In genomic region chr2:133793293-133793692, GRCm38 (mm10) we compare ENCODE assay signal across 8 mouse cellular contexts.
DNase-seq lines count a peak whose midpoint lies in the region; ATAC-seq and TF ChIP-seq lines count a peak whose summit lies in the region.

No protein-coding gene starts in this region.

- no peaks in the 10 kb centered on the region for H3K9me3 ChIP-seq in intestine, postnatal 0 days (ENCODE audit: control insufficient read depth)
- no peaks in the 10 kb centered on the region for H3K9me3 ChIP-seq in intestine, embryonic 15.5 days
- no peaks in the 10 kb centered on the region for H3K9me3 ChIP-seq in forebrain, embryonic 16.5 days (ENCODE audit: control insufficient read depth, low read length)
- no peaks in the 10 kb centered on the region for H3K9me3 ChIP-seq in neural tube, embryonic 15.5 days (replicated peaks)

- H3K4me1 ChIP-seq in intestine, postnatal 0 days (replicated peaks; ENCODE audit: control insufficient read depth, insufficient read depth, low read length): no peaks in the 10 kb centered on the region
- no peaks in the 10 kb centered on the region for H3K4me1 ChIP-seq in intestine, embryonic 15.5 days (replicated peaks)
- no peaks in the 10 kb centered on the region for H3K4me1 ChIP-seq in forebrain, embryonic 16.5 days (replicated peaks; ENCODE audit: control insufficient read depth, insufficient read depth, low read length)
- no peaks in the 10 kb centered on the region for H3K4me1 ChIP-seq in neural tube, embryonic 15.5 days

- no peaks in the 10 kb centered on the region for H3K36me3 ChIP-seq in intestine, postnatal 0 days (ENCODE audit: control insufficient read depth, insufficient read depth)
- no peaks in the 10 kb centered on the region for H3K36me3 ChIP-seq in intestine, embryonic 15.5 days
- H3K36me3 ChIP-seq in forebrain, embryonic 16.5 days (ENCODE audit: control insufficient read depth, insufficient read depth): no peaks in the 10 kb centered on the region
- H3K36me3 ChIP-seq in neural tube, embryonic 15.5 days: no peaks in the 10 kb centered on the region

- H3K4me3 ChIP-seq in intestine, postnatal 0 days (ENCODE audit: low read depth, low read length): no peak overlapping the region
- H3K4me3 ChIP-seq in intestine, embryonic 15.5 days (replicated peaks): no peak overlapping the region
- H3K4me3 ChIP-seq in forebrain, embryonic 16.5 days (replicated peaks; ENCODE audit: low read length): no peak overlapping the region
- no peak overlapping the region for H3K4me3 ChIP-seq in neural tube, embryonic 15.5 days (replicated peaks)

- no peak for ATAC-seq in intestine, postnatal 0 days
- no peak for ATAC-seq in intestine, embryonic 15.5 days
- ATAC-seq in forebrain, embryonic 16.5 days: no peak
- ATAC-seq in neural tube, embryonic 15.5 days (ENCODE audit: low FRiP score): no peak

- DNase-seq in urinary bladder, postnatal 14 days (ENCODE audit: low spot score): peak; percentile 9
- DNase-seq in urinary bladder, adult 18-20 months (ENCODE audit: low spot score in 2 of 2): no peak
- DNase-seq in embryo, embryonic 9.5 days (ENCODE audit: extremely low spot score): peak; percentile 17
- DNase-seq in thymus, postnatal 25 days: no peak

- H3K9ac ChIP-seq in intestine, postnatal 0 days (ENCODE audit: low read depth, low read length): no peak overlapping the region
- no peak overlapping the region for H3K9ac ChIP-seq in intestine, embryonic 15.5 days
- no peak overlapping the region for H3K9ac ChIP-seq in forebrain, embryonic 16.5 days (replicated peaks; ENCODE audit: low read depth, low read length)
- no peak overlapping the region for H3K9ac ChIP-seq in neural tube, embryonic 15.5 days (replicated peaks)

- no peaks in the 10 kb centered on the region for H3K27me3 ChIP-seq in intestine, postnatal 0 days (replicated peaks; ENCODE audit: control insufficient read depth, insufficient read depth, low read length)
- H3K27me3 ChIP-seq in intestine, embryonic 15.5 days (replicated peaks): no peaks in the 10 kb centered on the region
- no peaks in the 10 kb centered on the region for H3K27me3 ChIP-seq in forebrain, embryonic 16.5 days (replicated peaks; ENCODE audit: control insufficient read depth, insufficient read depth, low read length)
- H3K27me3 ChIP-seq in neural tube, embryonic 15.5 days (replicated peaks): no peaks in the 10 kb centered on the region

- peak; percentile 69 for TF ChIP-seq CTCF in intestine, postnatal 0 days (IDR thresholded peaks at IDR 0.05; ENCODE audit: low read depth)

- no peak overlapping the region for H3K4me2 ChIP-seq in intestine, postnatal 0 days (replicated peaks; ENCODE audit: low read depth)
- H3K4me2 ChIP-seq in intestine, embryonic 15.5 days (replicated peaks): no peak overlapping the region
- H3K4me2 ChIP-seq in forebrain, embryonic 16.5 days (ENCODE audit: low read length): no peak overlapping the region
- no peak overlapping the region for H3K4me2 ChIP-seq in neural tube, embryonic 15.5 days

- H3K27ac ChIP-seq in intestine, postnatal 0 days (ENCODE audit: low read depth, low read length): no peak overlapping the region
- no peak overlapping the region for H3K27ac ChIP-seq in intestine, embryonic 15.5 days
- no peak overlapping the region for H3K27ac ChIP-seq in forebrain, embryonic 16.5 days (ENCODE audit: low read length)
- no peak overlapping the region for H3K27ac ChIP-seq in neural tube, embryonic 15.5 days (replicated peaks)

- 23% methylated on average over 2 of the region's 2 CpGs for WGBS in intestine, postnatal 0 days
- 26% methylated on average over 2 of the region's 2 CpGs for WGBS in intestine, embryonic 15.5 days
- 37% methylated on average over 2 of the region's 2 CpGs for WGBS in forebrain, embryonic 16.5 days
- 36% methylated on average over 2 of the region's 2 CpGs for WGBS in neural tube, embryonic 15.5 days

Comparison
In these comparisons a context has a peak if more than half of its experiments do, and no peak if none do; other contexts are left out.
1. DNase-seq: peak in urinary bladder, postnatal 14 days (single experiment) and embryo, embryonic 9.5 days (single experiment); none in urinary bladder, adult 18-20 months (0 of 2) and thymus, postnatal 25 days (single experiment).